Mouse (Mus musculus): ENCODE measurements around the gene Vps13d. TPM values are rescaled to one million over a fixed set of nuclear protein-coding genes. Genes with fewer than 3 reads are reported as not detected.
A peak's percentile ranks its signal among the peaks of the same experiment; 100 is the strongest.

Gene Vps13d
- polyA plus RNA-seq, 1 experiment from 2014 or later, result 8.9 TPM

GRCm38 (mm10) chr4:145047964-145048363 is 146.8 kb downstream of the Vps13d start:
- no peak overlapping the region for H3K4me2 ChIP-seq (ENCODE audit: low read length)
- H3K27me3 ChIP-seq (ENCODE audit: control insufficient read depth, insufficient read depth, low read depth, low read length), result no peaks in the 10 kb centered on the region
- no peak overlapping the region for H3K9ac ChIP-seq (ENCODE audit: low read depth, low read length)
- H3K36me3 ChIP-seq (ENCODE audit: control insufficient read depth, insufficient read depth, low read length), result peaks cover 23% of the 10 kb centered on the region
- WGBS, result 84% methylated on average over 5 of the region's 5 CpGs
- H3K4me3 ChIP-seq (ENCODE audit: low read depth, low read length), result no peak overlapping the region
- ATAC-seq, result no peak
- H3K9me3 ChIP-seq (replicated peaks; ENCODE audit: control insufficient read depth, low read length, poor library complexity, severe bottlenecking), result no peaks in the 10 kb centered on the region
- H3K27ac ChIP-seq (ENCODE audit: low read length), result no peak overlapping the region
- H3K4me1 ChIP-seq (ENCODE audit: control insufficient read depth, insufficient read depth, low read length), result no peaks in the 10 kb centered on the region

- H3K36me3 ChIP-seq (ENCODE audit: control insufficient read depth, insufficient read depth, low read length), result peaks cover 30% of the 10 kb centered on the region
- H3K4me3 ChIP-seq (ENCODE audit: low read depth, low read length), result no peak overlapping the region
- H3K9ac ChIP-seq (ENCODE audit: low read depth, low read length), result no peak overlapping the region
- no peak overlapping the region for H3K27ac ChIP-seq (ENCODE audit: low read length)
- no peak for ATAC-seq
- H3K4me1 ChIP-seq (ENCODE audit: control insufficient read depth, insufficient read depth, low read length), result no peaks in the 10 kb centered on the region
- no peak overlapping the region for H3K4me2 ChIP-seq (ENCODE audit: low read length)
- no peaks in the 10 kb centered on the region for H3K27me3 ChIP-seq (ENCODE audit: control insufficient read depth, insufficient read depth, low read depth, low read length)
- H3K9me3 ChIP-seq (replicated peaks; ENCODE audit: control insufficient read depth, low read length, poor library complexity, severe bottlenecking), result no peaks in the 10 kb centered on the region
- WGBS, result 91% methylated on average over 8 of the region's 8 CpGs
These were observed 148.8 kb downstream of the Vps13d start for GRCm38 (mm10) chr4:145046032-145046401.

DNA sequence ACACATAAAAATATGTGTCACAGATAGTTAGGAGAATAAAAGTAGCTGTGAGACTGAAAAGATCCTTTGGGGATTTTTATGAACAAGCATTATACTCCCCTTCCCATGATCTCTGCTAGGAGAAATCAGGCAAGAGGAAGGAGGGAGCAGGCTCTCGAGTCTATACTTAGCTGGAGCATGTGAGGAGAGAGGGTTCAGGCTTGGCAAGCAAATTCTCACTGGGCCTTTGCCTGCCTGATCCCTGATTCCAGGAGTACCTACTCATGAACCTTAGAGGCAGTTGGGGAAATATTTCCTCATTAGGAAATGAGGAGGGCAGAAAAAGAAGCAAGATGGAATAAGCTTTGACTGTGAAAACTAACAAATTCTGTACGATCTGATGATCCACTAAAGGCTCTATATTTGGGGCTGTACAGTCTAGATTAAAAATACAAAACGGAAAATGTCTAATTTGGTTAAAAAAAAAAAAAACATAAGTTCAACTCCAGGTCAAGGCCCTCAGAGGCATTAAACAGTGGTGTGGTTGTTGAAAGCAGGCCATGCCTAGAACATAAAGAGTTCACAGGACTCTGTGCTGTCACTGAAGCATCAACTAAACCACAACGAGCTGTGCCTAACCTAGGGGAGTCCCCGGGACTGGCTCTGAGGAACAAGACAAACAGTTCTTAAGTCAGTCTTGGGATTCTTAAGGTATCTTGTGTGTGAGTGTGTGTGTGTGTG is 149.3 kb downstream of the Vps13d start:
- WGBS, result 82% methylated on average over 5 of the region's 5 CpGs
- no peak overlapping the region for H3K27ac ChIP-seq (ENCODE audit: low read length)
- H3K27me3 ChIP-seq (ENCODE audit: control insufficient read depth, insufficient read depth, low read depth, low read length), result no peaks in the 10 kb centered on the region
- H3K4me1 ChIP-seq (ENCODE audit: control insufficient read depth, insufficient read depth, low read length), result no peaks in the 10 kb centered on the region
- no peak overlapping the region for H3K4me3 ChIP-seq (ENCODE audit: low read depth, low read length)
- H3K9me3 ChIP-seq (replicated peaks; ENCODE audit: control insufficient read depth, low read length, poor library complexity, severe bottlenecking), result no peaks in the 10 kb centered on the region
- no peak overlapping the region for H3K9ac ChIP-seq (ENCODE audit: low read depth, low read length)
- ATAC-seq, result no peak
- H3K36me3 ChIP-seq (ENCODE audit: control insufficient read depth, insufficient read depth, low read length), result peaks cover 32% of the 10 kb centered on the region
- H3K4me2 ChIP-seq (ENCODE audit: low read length), result no peak overlapping the region

DNA sequence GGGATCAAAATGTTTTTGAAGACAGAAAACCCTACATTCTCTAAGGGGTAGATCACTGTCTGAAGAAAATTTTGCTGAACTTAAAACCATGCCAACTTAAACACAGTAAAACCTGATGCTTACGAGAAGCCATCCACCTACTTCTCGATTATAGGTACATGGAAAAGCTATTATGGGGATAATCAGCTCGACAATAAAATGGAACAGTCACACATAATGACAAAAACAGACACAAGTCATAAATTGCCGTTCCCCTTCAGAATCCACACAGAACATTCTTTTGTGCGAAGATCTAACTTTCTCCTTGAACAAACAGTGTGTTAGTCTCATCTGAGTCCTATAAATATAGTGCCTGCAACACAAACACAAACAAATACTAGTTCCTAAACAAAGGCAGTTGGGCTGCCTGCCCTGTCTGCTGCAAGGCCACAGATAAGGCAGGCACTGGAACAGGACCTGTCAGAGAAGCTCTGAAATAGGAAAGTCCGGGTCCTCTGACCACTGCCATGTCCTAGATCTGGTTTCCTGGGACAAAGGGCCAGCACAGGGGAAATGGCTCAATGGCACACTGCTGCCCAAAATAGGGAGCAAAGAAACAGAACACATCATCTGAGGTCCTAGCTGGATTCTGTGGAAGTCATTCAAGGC is 153.5 kb downstream of the Vps13d start:
- no peaks in the 10 kb centered on the region for H3K9me3 ChIP-seq (replicated peaks; ENCODE audit: control insufficient read depth, low read length, poor library complexity, severe bottlenecking)
- no peak overlapping the region for H3K9ac ChIP-seq (ENCODE audit: low read depth, low read length)
- no peak overlapping the region for H3K27ac ChIP-seq (ENCODE audit: low read length)
- no peaks in the 10 kb centered on the region for H3K4me1 ChIP-seq (ENCODE audit: control insufficient read depth, insufficient read depth, low read length)
- 95% methylated on average over 6 of the region's 6 CpGs for WGBS
- H3K27me3 ChIP-seq (ENCODE audit: control insufficient read depth, insufficient read depth, low read depth, low read length), result no peaks in the 10 kb centered on the region
- ATAC-seq, result no peak
- H3K4me2 ChIP-seq (ENCODE audit: low read length), result no peak overlapping the region
- H3K4me3 ChIP-seq (ENCODE audit: low read depth, low read length), result no peak overlapping the region
- peaks cover 51% of the 10 kb centered on the region for H3K36me3 ChIP-seq (ENCODE audit: control insufficient read depth, insufficient read depth, low read length)

DNA sequence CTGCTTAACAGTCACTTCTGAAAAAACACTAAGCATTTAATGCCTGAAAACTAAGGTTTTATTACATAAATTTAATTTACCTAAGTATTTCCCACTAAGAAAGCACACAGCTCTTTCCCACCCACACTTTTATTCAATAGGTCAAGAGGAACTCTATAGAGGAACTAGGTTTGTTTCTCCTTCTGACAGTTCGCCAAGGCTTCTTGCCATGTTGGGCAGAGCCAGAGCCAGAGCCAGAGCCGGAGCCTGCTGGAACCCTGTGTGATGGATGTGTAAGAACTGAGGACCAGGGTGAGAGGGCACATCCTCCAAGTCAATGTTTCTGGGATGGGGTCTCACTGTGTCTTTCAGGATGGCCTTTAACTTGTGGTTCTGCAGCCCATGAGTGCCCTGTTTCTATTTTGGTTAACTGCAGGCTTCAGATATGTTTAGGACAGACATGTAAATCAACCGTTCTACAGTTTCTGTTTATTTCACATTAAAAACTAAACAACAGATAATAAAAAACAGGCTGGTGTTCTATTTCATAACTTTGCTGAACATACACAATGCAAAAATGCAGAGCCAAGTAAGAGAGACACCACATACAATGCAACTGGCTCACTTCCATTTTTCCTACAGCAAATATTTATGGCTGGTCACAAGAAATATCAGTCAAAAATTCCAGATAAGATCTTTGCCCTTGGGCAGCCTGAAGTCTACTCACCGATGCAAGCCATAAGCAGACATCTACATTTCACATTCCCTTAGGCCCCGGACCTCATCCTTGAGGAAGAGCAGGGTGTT is 157.0 kb downstream of the Vps13d start:
- Histone ChIP-seq H3K36me3 (ENCODE audit: control insufficient read depth, insufficient read depth, low read length) (peaks cover 32% of the 10 kb centered on the region), H3K27ac (ENCODE audit: low read length) (no peak overlapping the region)
- 91% methylated on average over 5 of the region's 5 CpGs for WGBS

DNA sequence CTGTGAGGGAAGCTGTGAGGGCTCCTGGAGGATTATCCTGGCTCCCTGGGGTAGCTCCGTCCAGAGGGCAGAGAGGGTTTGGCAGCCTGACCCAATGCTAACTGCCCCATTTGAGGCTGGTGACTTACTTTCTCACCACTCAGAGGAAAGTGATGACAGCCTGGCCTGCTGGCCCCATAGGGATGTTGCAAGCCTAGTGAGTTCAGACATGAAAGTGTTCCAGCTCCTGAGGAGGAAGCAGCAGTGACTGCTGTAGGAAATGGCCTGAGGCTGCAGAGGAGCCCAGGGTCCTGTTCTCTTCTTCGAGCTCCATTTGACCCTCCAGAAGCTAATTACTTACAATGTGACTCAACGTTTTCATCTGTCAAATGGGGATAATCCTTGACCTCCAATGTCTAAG is 157.8 kb downstream of the Vps13d start:
- ATAC-seq, result no peak
- WGBS, result 58% methylated on average over 3 of the region's 3 CpGs
- Histone ChIP-seq H3K4me3 (ENCODE audit: low read depth, low read length) (no peak overlapping the region), H3K36me3 (ENCODE audit: control insufficient read depth, insufficient read depth, low read length) (peaks cover 24% of the 10 kb centered on the region), H3K4me2 (ENCODE audit: low read length) (no peak overlapping the region), H3K4me1 (ENCODE audit: control insufficient read depth, insufficient read depth, low read length) (peaks cover 2% of the 10 kb centered on the region; the same call in 1 of the 2 replicates), H3K9me3 (replicated peaks; ENCODE audit: control insufficient read depth, low read length, poor library complexity, severe bottlenecking) (no peaks in the 10 kb centered on the region), H3K9ac (ENCODE audit: low read depth, low read length) (no peak overlapping the region), H3K27me3 (ENCODE audit: control insufficient read depth, insufficient read depth, low read depth, low read length) (no peaks in the 10 kb centered on the region), H3K27ac (ENCODE audit: low read length) (no peak overlapping the region)

More for the DNA sequence above, 157.0 kb downstream of the Vps13d start:
- H3K4me2 ChIP-seq (ENCODE audit: low read length), result no peak overlapping the region
- H3K9ac ChIP-seq (ENCODE audit: low read depth, low read length), result no peak overlapping the region
- H3K9me3 ChIP-seq (replicated peaks; ENCODE audit: control insufficient read depth, low read length, poor library complexity, severe bottlenecking), result no peaks in the 10 kb centered on the region
- no peak overlapping the region for H3K4me3 ChIP-seq (ENCODE audit: low read depth, low read length)
- peaks cover 2% of the 10 kb centered on the region; the same call in 1 of the 2 replicates for H3K4me1 ChIP-seq (ENCODE audit: control insufficient read depth, insufficient read depth, low read length)
- no peaks in the 10 kb centered on the region for H3K27me3 ChIP-seq (ENCODE audit: control insufficient read depth, insufficient read depth, low read depth, low read length)
- ATAC-seq, result no peak

- peaks cover 2% of the 10 kb centered on the region; the same call in 1 of the 2 replicates for H3K4me1 ChIP-seq (ENCODE audit: control insufficient read depth, insufficient read depth, low read length)
- H3K27ac ChIP-seq (ENCODE audit: low read length), result no peak overlapping the region
- H3K4me3 ChIP-seq (ENCODE audit: low read depth, low read length), result no peak overlapping the region
- WGBS, result 89% methylated on average over 3 of the region's 3 CpGs
- H3K9ac ChIP-seq (ENCODE audit: low read depth, low read length), result no peak overlapping the region; the same call in 1 of the 2 replicates
- H3K36me3 ChIP-seq (ENCODE audit: control insufficient read depth, insufficient read depth, low read length), result peaks cover 22% of the 10 kb centered on the region
- ATAC-seq, result no peak
- no peaks in the 10 kb centered on the region for H3K27me3 ChIP-seq (ENCODE audit: control insufficient read depth, insufficient read depth, low read depth, low read length)
- H3K4me2 ChIP-seq (ENCODE audit: low read length), result no peak overlapping the region
- H3K9me3 ChIP-seq (replicated peaks; ENCODE audit: control insufficient read depth, low read length, poor library complexity, severe bottlenecking), result no peaks in the 10 kb centered on the region
These were observed 159.4 kb downstream of the Vps13d start for GRCm38 (mm10) chr4:145035450-145035849.

DNA sequence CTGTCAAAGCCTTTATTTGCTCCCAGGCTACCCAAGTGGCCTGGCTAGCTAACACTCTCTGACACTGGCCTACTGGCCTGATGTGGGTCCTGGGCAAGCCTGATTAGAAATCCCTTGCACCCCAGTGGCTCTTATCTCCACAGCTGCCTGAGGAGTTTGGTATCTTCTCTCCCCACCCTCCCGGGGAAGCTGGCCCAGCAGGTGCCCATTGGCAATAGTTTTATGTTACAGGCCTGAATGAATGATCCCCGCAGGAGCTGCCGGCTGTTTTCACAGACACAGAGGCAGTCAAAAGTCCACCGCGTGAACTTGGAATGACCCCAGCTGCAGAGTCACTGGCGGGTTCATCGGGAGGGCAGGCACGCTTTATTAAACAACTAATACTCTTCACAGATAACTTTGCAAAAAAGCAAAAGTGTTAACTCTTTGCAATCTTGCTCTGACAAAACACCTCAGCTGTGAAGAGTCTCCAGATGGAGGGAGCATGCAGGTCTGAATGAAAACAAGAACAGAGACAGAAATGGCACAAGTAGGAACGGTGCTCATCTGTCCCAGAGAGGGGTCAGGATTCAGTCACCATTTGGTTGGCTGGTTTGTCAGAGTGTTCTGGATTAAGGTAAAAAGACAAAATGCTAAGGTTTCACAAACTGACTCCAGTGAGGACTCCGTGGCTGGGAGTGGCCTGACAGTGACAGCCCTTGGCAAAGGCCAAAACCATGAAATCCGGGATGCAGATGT is 160.1 kb downstream of the Vps13d start:
- peaks cover 15% of the 10 kb centered on the region for H3K36me3 ChIP-seq (ENCODE audit: control insufficient read depth, insufficient read depth, low read length)
- 17% methylated on average over 11 of the region's 11 CpGs for WGBS
- peaks cover 2% of the 10 kb centered on the region; the same call in 1 of the 2 replicates for H3K4me1 ChIP-seq (ENCODE audit: control insufficient read depth, insufficient read depth, low read length)
- H3K4me2 ChIP-seq (ENCODE audit: low read length), result no peak overlapping the region
- H3K9me3 ChIP-seq (replicated peaks; ENCODE audit: control insufficient read depth, low read length, poor library complexity, severe bottlenecking), result no peaks in the 10 kb centered on the region
- no peaks in the 10 kb centered on the region for H3K27me3 ChIP-seq (ENCODE audit: control insufficient read depth, insufficient read depth, low read depth, low read length)
- H3K9ac ChIP-seq (ENCODE audit: low read depth, low read length), result no peak overlapping the region; the same call in 1 of the 2 replicates
- no peak overlapping the region for H3K27ac ChIP-seq (ENCODE audit: low read length)
- H3K4me3 ChIP-seq (ENCODE audit: low read depth, low read length), result no peak overlapping the region
- peak; percentile 41; the same call in 1 of the 2 replicates for ATAC-seq
